Mouse (Mus musculus): Measurements from ENCODE around the gene Megf6. TPM values are rescaled to one million over a fixed set of nuclear protein-coding genes. Genes with fewer than 3 reads are reported as not detected.

Gene Megf6
- polyA plus RNA-seq, 1 experiment from 2014 or later, result 30.3 TPM

- no peak overlapping the region for H3K9ac ChIP-seq (ENCODE audit: low read length)
- no peak overlapping the region for H3K4me3 ChIP-seq (ENCODE audit: low read depth, low read length)
- H3K9me3 ChIP-seq (ENCODE audit: control insufficient read depth, low read length), result no peaks in the 10 kb centered on the region
- H3K4me1 ChIP-seq (ENCODE audit: control insufficient read depth, insufficient read depth, low read length), result peaks cover 12% of the 10 kb centered on the region; the same call in 1 of the 2 replicates
- DNase-seq (ENCODE audit: low spot score) (no peak), ATAC-seq (ENCODE audit: insufficient number of reproducible peaks, low FRiP score, low TSS enrichment, low read depth) (no peak)
- H3K4me2 ChIP-seq (ENCODE audit: low read depth, severe bottlenecking), result no peak overlapping the region
- H3K27me3 ChIP-seq (ENCODE audit: control insufficient read depth, insufficient read depth, low read length), result peaks cover 19% of the 10 kb centered on the region
- H3K36me3 ChIP-seq (ENCODE audit: control insufficient read depth, insufficient read depth, low read length), result peaks cover 8% of the 10 kb centered on the region; the same call in 1 of the 2 replicates
- 85% methylated on average over 3 of the region's 3 CpGs for WGBS
- no peak overlapping the region for H3K27ac ChIP-seq (replicated peaks; ENCODE audit: low read depth, low read length)
Observed at GRCm38 (mm10) chr4:154144712-154145111, 25.8 kb upstream of the Megf6 start.

- Histone ChIP-seq H3K9ac (ENCODE audit: low read length) (no peak overlapping the region), H3K27me3 (ENCODE audit: control insufficient read depth, insufficient read depth, low read length) (peaks cover 5% of the 10 kb centered on the region), H3K4me3 (ENCODE audit: low read depth, low read length) (no peak overlapping the region), H3K36me3 (ENCODE audit: control insufficient read depth, insufficient read depth, low read length) (peaks cover 8% of the 10 kb centered on the region; the same call in 1 of the 2 replicates), H3K4me2 (ENCODE audit: low read depth, severe bottlenecking) (no peak overlapping the region), H3K9me3 (ENCODE audit: control insufficient read depth, low read length) (no peaks in the 10 kb centered on the region), H3K27ac (replicated peaks; ENCODE audit: low read depth, low read length) (no peak overlapping the region), H3K4me1 (ENCODE audit: control insufficient read depth, insufficient read depth, low read length) (peaks cover 6% of the 10 kb centered on the region; the same call in 1 of the 2 replicates)
- WGBS, result 84% methylated on average over 10 of the region's 10 CpGs
- DNase-seq (ENCODE audit: low spot score), result no peak
- no peak for ATAC-seq (ENCODE audit: insufficient number of reproducible peaks, low FRiP score, low TSS enrichment, low read depth)
Observed at GRCm38 (mm10) chr4:154146342-154146741, 24.2 kb upstream of the Megf6 start.

GRCm38 (mm10) chr4:154154104-154154503, 16.4 kb upstream of the Megf6 start:
- ATAC-seq (ENCODE audit: insufficient number of reproducible peaks, low FRiP score, low TSS enrichment, low read depth) (no peak), DNase-seq (ENCODE audit: low spot score) (no peak)
- Histone ChIP-seq H3K9me3 (ENCODE audit: control insufficient read depth, low read length) (no peaks in the 10 kb centered on the region), H3K9ac (ENCODE audit: low read length) (no peak overlapping the region), H3K36me3 (ENCODE audit: control insufficient read depth, insufficient read depth, low read length) (peaks cover 23% of the 10 kb centered on the region), H3K4me2 (ENCODE audit: low read depth, severe bottlenecking) (no peak overlapping the region), H3K4me1 (ENCODE audit: control insufficient read depth, insufficient read depth, low read length) (no peaks in the 10 kb centered on the region), H3K4me3 (ENCODE audit: low read depth, low read length) (no peak overlapping the region), H3K27me3 (ENCODE audit: control insufficient read depth, insufficient read depth, low read length) (no peaks in the 10 kb centered on the region), H3K27ac (replicated peaks; ENCODE audit: low read depth, low read length) (no peak overlapping the region)
- 72% methylated on average over 11 of the region's 11 CpGs for WGBS

- ATAC-seq (ENCODE audit: insufficient number of reproducible peaks, low FRiP score, low TSS enrichment, low read depth) (no peak), DNase-seq (ENCODE audit: low spot score) (no peak)
- Histone ChIP-seq H3K4me3 (ENCODE audit: low read depth, low read length) (no peak overlapping the region), H3K9me3 (ENCODE audit: control insufficient read depth, low read length) (no peaks in the 10 kb centered on the region), H3K9ac (ENCODE audit: low read length) (no peak overlapping the region), H3K4me2 (ENCODE audit: low read depth, severe bottlenecking) (no peak overlapping the region), H3K27ac (replicated peaks; ENCODE audit: low read depth, low read length) (no peak overlapping the region), H3K4me1 (ENCODE audit: control insufficient read depth, insufficient read depth, low read length) (peaks cover 6% of the 10 kb centered on the region; the same call in 1 of the 2 replicates), H3K36me3 (ENCODE audit: control insufficient read depth, insufficient read depth, low read length) (peaks cover 22% of the 10 kb centered on the region), H3K27me3 (ENCODE audit: control insufficient read depth, insufficient read depth, low read length) (no peaks in the 10 kb centered on the region)
- 83% methylated on average over 7 of the region's 7 CpGs for WGBS
Observed at GRCm38 (mm10) chr4:154156050-154156449, 14.5 kb upstream of the Megf6 start.

- H3K27ac ChIP-seq (replicated peaks; ENCODE audit: low read depth, low read length), result no peak overlapping the region
- H3K36me3 ChIP-seq (ENCODE audit: control insufficient read depth, insufficient read depth, low read length), result peaks cover 19% of the 10 kb centered on the region
- peaks cover 10% of the 10 kb centered on the region; the same call in 1 of the 2 replicates for H3K4me1 ChIP-seq (ENCODE audit: control insufficient read depth, insufficient read depth, low read length)
- no peak for ATAC-seq (ENCODE audit: insufficient number of reproducible peaks, low FRiP score, low TSS enrichment, low read depth)
- no peaks in the 10 kb centered on the region for H3K27me3 ChIP-seq (ENCODE audit: control insufficient read depth, insufficient read depth, low read length)
- H3K4me2 ChIP-seq (ENCODE audit: low read depth, severe bottlenecking), result no peak overlapping the region
- DNase-seq (ENCODE audit: low spot score), result no peak
- no peak overlapping the region for H3K4me3 ChIP-seq (ENCODE audit: low read depth, low read length)
- H3K9ac ChIP-seq (ENCODE audit: low read length), result no peak overlapping the region
- H3K9me3 ChIP-seq (ENCODE audit: control insufficient read depth, low read length), result no peaks in the 10 kb centered on the region
- 93% methylated on average over 14 of the region's 14 CpGs for WGBS
Observed at GRCm38 (mm10) chr4:154157970-154158662, 12.4 kb upstream of the Megf6 start.

- Histone ChIP-seq H3K27ac (replicated peaks; ENCODE audit: low read depth, low read length) (no peak overlapping the region), H3K9me3 (ENCODE audit: control insufficient read depth, low read length) (no peaks in the 10 kb centered on the region), H3K4me2 (ENCODE audit: low read depth, severe bottlenecking) (no peak overlapping the region), H3K36me3 (ENCODE audit: control insufficient read depth, insufficient read depth, low read length) (peaks cover 18% of the 10 kb centered on the region), H3K4me3 (ENCODE audit: low read depth, low read length) (no peak overlapping the region), H3K4me1 (ENCODE audit: control insufficient read depth, insufficient read depth, low read length) (peaks cover 10% of the 10 kb centered on the region; the same call in 1 of the 2 replicates), H3K9ac (ENCODE audit: low read length) (no peak overlapping the region), H3K27me3 (ENCODE audit: control insufficient read depth, insufficient read depth, low read length) (no peaks in the 10 kb centered on the region)
- 18% methylated on average over 6 of the region's 6 CpGs for WGBS
- DNase-seq (ENCODE audit: low spot score) (peak; percentile 91), ATAC-seq (ENCODE audit: insufficient number of reproducible peaks, low FRiP score, low TSS enrichment, low read depth) (no peak; the same call in 1 of the 2 replicates)
Observed at GRCm38 (mm10) chr4:154159002-154159401, 11.5 kb upstream of the Megf6 start.

GRCm38 (mm10) chr4:154159961-154160537, 10.5 kb upstream of the Megf6 start:
- ATAC-seq (ENCODE audit: insufficient number of reproducible peaks, low FRiP score, low TSS enrichment, low read depth), result peak; percentile 46
- no peak overlapping the region for H3K27ac ChIP-seq (replicated peaks; ENCODE audit: low read depth, low read length)
- peak overlapping the region; percentile 82 for H3K4me2 ChIP-seq (ENCODE audit: low read depth, severe bottlenecking)
- H3K9me3 ChIP-seq (ENCODE audit: control insufficient read depth, low read length), result no peaks in the 10 kb centered on the region
- DNase-seq (ENCODE audit: low spot score), result no peak
- H3K27me3 ChIP-seq (ENCODE audit: control insufficient read depth, insufficient read depth, low read length), result no peaks in the 10 kb centered on the region
- peaks cover 10% of the 10 kb centered on the region; the same call in 1 of the 2 replicates for H3K4me1 ChIP-seq (ENCODE audit: control insufficient read depth, insufficient read depth, low read length)
- peak overlapping the region; percentile 63 for H3K9ac ChIP-seq (ENCODE audit: low read length)
- WGBS, result 3% methylated on average over 34 of the region's 47 CpGs
- H3K4me3 ChIP-seq (ENCODE audit: low read depth, low read length), result peak overlapping the region; percentile 87
- H3K36me3 ChIP-seq (ENCODE audit: control insufficient read depth, insufficient read depth, low read length), result peaks cover 15% of the 10 kb centered on the region

GRCm38 (mm10) chr4:154160538-154161390, 9.8 kb upstream of the Megf6 start, which contains the start of gene Tprgl:
Gene Tprgl (minus strand): TSS chr4:154160666.
- Histone ChIP-seq H3K4me2 (ENCODE audit: low read depth, severe bottlenecking) (peak within 1 kb of the TSS; percentile 83), H3K9ac (ENCODE audit: low read length) (peak within 1 kb of the TSS; percentile 63)
- WGBS, result 1% methylated on average over 70 of the region's 75 CpGs

More at GRCm38 (mm10) chr4:154160538-154161390, 9.8 kb upstream of the Megf6 start, which contains the start of gene Tprgl:
- ATAC-seq (ENCODE audit: insufficient number of reproducible peaks, low FRiP score, low TSS enrichment, low read depth), result peak; percentile 94
- DNase-seq (ENCODE audit: low spot score), result peak; percentile 97
- Histone ChIP-seq H3K9me3 (ENCODE audit: control insufficient read depth, low read length) (no peaks in the 10 kb centered on the region), H3K4me3 (ENCODE audit: low read depth, low read length) (peak within 1 kb of the TSS; percentile 87), H3K27me3 (ENCODE audit: control insufficient read depth, insufficient read depth, low read length) (no peaks in the 10 kb centered on the region), H3K4me1 (ENCODE audit: control insufficient read depth, insufficient read depth, low read length) (peaks cover 10% of the 10 kb centered on the region; the same call in 1 of the 2 replicates), H3K27ac (replicated peaks; ENCODE audit: low read depth, low read length) (no peak within 1 kb of the TSS), H3K36me3 (ENCODE audit: control insufficient read depth, insufficient read depth, low read length) (peaks cover 13% of the 10 kb centered on the region)
